Mouse (Mus musculus): ENCODE results near the gene Rcor3. TPM values are rescaled to one million over a fixed set of nuclear protein-coding genes. Genes with fewer than 3 reads are reported as not detected.

The Rcor3 gene
- polyA plus RNA-seq, 1 experiment, result 6.0 TPM

GRCm38 (mm10) chr1:192072426-192072825 is 65.4 kb downstream of the Rcor3 start:
- no peak overlapping the region for H3K4me3 ChIP-seq (replicated peaks)
- no peaks in the 10 kb centered on the region for H3K9me3 ChIP-seq
- no peak for TF ChIP-seq GATA1 (IDR thresholded peaks at IDR 0.05; ENCODE audit: borderline replicate concordance, low read length)
- no peak for TF ChIP-seq FLI1 (IDR thresholded peaks at IDR 0.05; ENCODE audit: low read length)
- H3K36me3 ChIP-seq (replicated peaks; ENCODE audit: low read length), result peaks cover 83% of the 10 kb centered on the region
- no peaks in the 10 kb centered on the region for H3K27me3 ChIP-seq (replicated peaks)
- peaks cover 81% of the 10 kb centered on the region for H3K4me1 ChIP-seq

- TF ChIP-seq FLI1 (IDR thresholded peaks at IDR 0.05; ENCODE audit: low read length) (no peak), GATA1 (IDR thresholded peaks at IDR 0.05; ENCODE audit: borderline replicate concordance, low read length) (no peak)
- peaks cover 90% of the 10 kb centered on the region for H3K36me3 ChIP-seq (replicated peaks; ENCODE audit: low read length)
Observed at GRCm38 (mm10) chr1:192070618-192071051, 67.2 kb downstream of the Rcor3 start.

GRCm38 (mm10) chr1:192069971-192070591 is 67.8 kb downstream of the Rcor3 start:
- TF ChIP-seq GATA1 (IDR thresholded peaks at IDR 0.05; ENCODE audit: borderline replicate concordance, low read length), result no peak
- TF ChIP-seq FLI1 (IDR thresholded peaks at IDR 0.05; ENCODE audit: low read length), result no peak
- H3K9me3 ChIP-seq, result peaks cover 9% of the 10 kb centered on the region; the same call in 1 of the 2 replicates
- no peaks in the 10 kb centered on the region for H3K27me3 ChIP-seq (replicated peaks)
- H3K4me1 ChIP-seq, result peaks cover 60% of the 10 kb centered on the region
- peak overlapping the region; percentile 84 for H3K4me3 ChIP-seq (replicated peaks)
- H3K36me3 ChIP-seq (replicated peaks; ENCODE audit: low read length), result peaks cover 93% of the 10 kb centered on the region

More at GRCm38 (mm10) chr1:192070618-192071051, 67.2 kb downstream of the Rcor3 start:
- H3K27me3 ChIP-seq (replicated peaks), result no peaks in the 10 kb centered on the region
- H3K4me1 ChIP-seq, result peaks cover 64% of the 10 kb centered on the region
- H3K4me3 ChIP-seq (replicated peaks), result peak overlapping the region; percentile 84
- 0 out of 2 replicates have a peak, but pooled peaks cover 3% of the 10 kb centered on the region for H3K9me3 ChIP-seq

- Histone ChIP-seq H3K9me3 (peaks cover 19% of the 10 kb centered on the region), H3K4me1 (peaks cover 50% of the 10 kb centered on the region), H3K27me3 (replicated peaks) (no peaks in the 10 kb centered on the region), H3K4me3 (replicated peaks) (no peak overlapping the region), H3K36me3 (replicated peaks; ENCODE audit: low read length) (peaks cover 99% of the 10 kb centered on the region)
- TF ChIP-seq FLI1 (IDR thresholded peaks at IDR 0.05; ENCODE audit: low read length), result no peak
- TF ChIP-seq GATA1 (IDR thresholded peaks at IDR 0.05; ENCODE audit: borderline replicate concordance, low read length), result no peak
Observed at GRCm38 (mm10) chr1:192068188-192068587, 69.7 kb downstream of the Rcor3 start.

- Histone ChIP-seq H3K9me3 (peaks cover 19% of the 10 kb centered on the region), H3K4me3 (replicated peaks) (no peak overlapping the region), H3K36me3 (replicated peaks; ENCODE audit: low read length) (peaks cover 100% of the 10 kb centered on the region), H3K4me1 (peaks cover 50% of the 10 kb centered on the region), H3K27me3 (replicated peaks) (no peaks in the 10 kb centered on the region)
- TF ChIP-seq GATA1 (IDR thresholded peaks at IDR 0.05; ENCODE audit: borderline replicate concordance, low read length) (no peak), FLI1 (IDR thresholded peaks at IDR 0.05; ENCODE audit: low read length) (no peak)
Observed at GRCm38 (mm10) chr1:192066956-192067355, 70.9 kb downstream of the Rcor3 start.

- Histone ChIP-seq H3K4me1 (peaks cover 25% of the 10 kb centered on the region), H3K36me3 (replicated peaks; ENCODE audit: low read length) (peaks cover 98% of the 10 kb centered on the region), H3K9me3 (peaks cover 19% of the 10 kb centered on the region), H3K4me3 (replicated peaks) (no peak overlapping the region), H3K27me3 (replicated peaks) (no peaks in the 10 kb centered on the region)
- TF ChIP-seq GATA1 (IDR thresholded peaks at IDR 0.05; ENCODE audit: borderline replicate concordance, low read length) (no peak), FLI1 (IDR thresholded peaks at IDR 0.05; ENCODE audit: low read length) (no peak)
Observed at GRCm38 (mm10) chr1:192063209-192063946, 74.5 kb downstream of the Rcor3 start.

GRCm38 (mm10) chr1:192062682-192063081 is 75.2 kb downstream of the Rcor3 start:
- TF ChIP-seq FLI1 (IDR thresholded peaks at IDR 0.05; ENCODE audit: low read length) (no peak), GATA1 (IDR thresholded peaks at IDR 0.05; ENCODE audit: borderline replicate concordance, low read length) (no peak)
- H3K27me3 ChIP-seq (replicated peaks), result no peaks in the 10 kb centered on the region
- peaks cover 19% of the 10 kb centered on the region for H3K9me3 ChIP-seq
- no peak overlapping the region for H3K4me3 ChIP-seq (replicated peaks)
- H3K4me1 ChIP-seq, result peaks cover 19% of the 10 kb centered on the region
- peaks cover 98% of the 10 kb centered on the region for H3K36me3 ChIP-seq (replicated peaks; ENCODE audit: low read length)

GRCm38 (mm10) chr1:192061666-192062306 is 76.1 kb downstream of the Rcor3 start:
- Histone ChIP-seq H3K4me3 (replicated peaks) (no peak overlapping the region), H3K9me3 (peaks cover 19% of the 10 kb centered on the region), H3K4me1 (peaks cover 15% of the 10 kb centered on the region), H3K36me3 (replicated peaks; ENCODE audit: low read length) (peaks cover 97% of the 10 kb centered on the region), H3K27me3 (replicated peaks) (no peaks in the 10 kb centered on the region)
- TF ChIP-seq FLI1 (IDR thresholded peaks at IDR 0.05; ENCODE audit: low read length) (no peak), GATA1 (IDR thresholded peaks at IDR 0.05; ENCODE audit: borderline replicate concordance, low read length) (no peak)

GRCm38 (mm10) chr1:192058911-192059310 is 79.0 kb downstream of the Rcor3 start:
- peaks cover 84% of the 10 kb centered on the region for H3K36me3 ChIP-seq (replicated peaks; ENCODE audit: low read length)
- no peaks in the 10 kb centered on the region for H3K27me3 ChIP-seq (replicated peaks)
- H3K4me3 ChIP-seq (replicated peaks), result no peak overlapping the region
- peaks cover 15% of the 10 kb centered on the region for H3K4me1 ChIP-seq
- TF ChIP-seq GATA1 (IDR thresholded peaks at IDR 0.05; ENCODE audit: borderline replicate concordance, low read length), result no peak
- no peak for TF ChIP-seq FLI1 (IDR thresholded peaks at IDR 0.05; ENCODE audit: low read length)
- peaks cover 5% of the 10 kb centered on the region for H3K9me3 ChIP-seq
